Mouse (Mus musculus): Measurements from ENCODE around the gene Gm8871. TPM values are rescaled to one million over a fixed set of nuclear protein-coding genes. Genes with fewer than 3 reads are reported as not detected.
"Not testable (repeated sequence)": the region's sequence is repeated elsewhere in the genome, so short reads cannot be mapped to it uniquely, and the experiment has no call there.

Gm8871 gene
- not detected in 2 replicates for polyA plus RNA-seq (2014; fragmentation: Nextera tagmentation; extraction: Ambion mirVana)

DNA sequence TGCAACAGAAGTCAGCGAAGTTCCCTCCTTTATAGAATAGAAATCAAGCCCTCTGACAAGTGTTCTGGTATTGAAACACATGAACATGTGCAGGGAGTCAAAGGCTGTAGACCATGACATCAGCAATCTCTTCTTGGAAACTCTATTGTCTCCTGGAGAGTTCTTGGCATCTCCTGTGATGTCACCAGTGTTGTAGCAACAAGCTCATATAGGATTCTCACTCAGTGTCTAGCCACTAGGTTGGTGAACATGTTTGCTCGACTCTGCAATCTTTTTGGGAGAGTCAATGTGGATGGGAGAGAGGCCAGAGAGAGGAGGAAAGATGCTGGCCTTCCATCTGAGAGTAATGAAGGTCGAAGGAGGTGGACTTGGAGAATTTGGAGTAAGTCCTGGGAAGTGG, at the start of gene Gm8871, which contains the start of gene Gm8857:
TSS of gene Gm8871 (plus strand) at position 301 of the 400 bp plus-strand sequence.
TSS of gene Gm8857 (plus strand) at position 303 of the 400 bp plus-strand sequence.
- ATAC-seq (replicated peaks; ENCODE audit: low FRiP score), result not testable (repeated sequence)

DNA sequence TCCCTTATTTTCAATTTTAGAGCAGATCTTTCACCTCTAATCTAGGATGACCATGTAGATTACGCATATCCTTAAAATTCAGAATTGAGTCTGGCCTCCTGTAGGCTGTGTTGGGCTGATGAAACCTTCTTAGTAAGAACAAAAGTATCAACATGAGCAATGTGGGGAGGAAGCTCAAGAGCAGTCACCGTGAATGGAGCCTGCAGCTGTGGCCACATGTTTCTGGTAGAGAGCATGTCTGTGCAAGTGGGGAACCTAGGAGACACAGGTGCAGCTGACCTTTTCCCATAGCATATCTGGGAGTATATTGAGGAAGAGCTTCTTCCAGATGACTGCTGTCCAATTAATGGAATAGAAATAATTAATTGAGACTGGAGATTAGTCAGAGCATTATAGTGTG, 5.9 kb downstream of the Gm8871 start:
- not testable (repeated sequence) for DNase-seq (ENCODE audit: low spot score); H3K27ac ChIP-seq (ENCODE audit: low read depth, low read length); H3K36me3 ChIP-seq (ENCODE audit: control insufficient read depth, insufficient read depth, low read length); H3K27me3 ChIP-seq (ENCODE audit: control insufficient read depth, insufficient read depth, low read length); H3K4me1 ChIP-seq (replicated peaks; ENCODE audit: control insufficient read depth, insufficient read depth, low read length); H3K9ac ChIP-seq (ENCODE audit: low read length); ATAC-seq (replicated peaks; ENCODE audit: low FRiP score); H3K4me3 ChIP-seq (ENCODE audit: low read depth, low read length); H3K9me3 ChIP-seq (ENCODE audit: control insufficient read depth, low read length); H3K4me2 ChIP-seq (ENCODE audit: low read depth, low read length, severe bottlenecking)
- 100% methylated on average over 2 of the region's 2 CpGs for WGBS

More for the DNA sequence above, at the start of gene Gm8871, which contains the start of gene Gm8857:
- H3K27me3 ChIP-seq (ENCODE audit: control insufficient read depth, insufficient read depth, low read length); H3K36me3 ChIP-seq (ENCODE audit: control insufficient read depth, insufficient read depth, low read length); H3K9ac ChIP-seq (ENCODE audit: low read length); H3K27ac ChIP-seq (ENCODE audit: low read depth, low read length); H3K4me1 ChIP-seq (replicated peaks; ENCODE audit: control insufficient read depth, insufficient read depth, low read length); H3K9me3 ChIP-seq (ENCODE audit: control insufficient read depth, low read length); H3K4me2 ChIP-seq (ENCODE audit: low read depth, low read length, severe bottlenecking); DNase-seq (ENCODE audit: low spot score); H3K4me3 ChIP-seq (ENCODE audit: low read depth, low read length): not testable (repeated sequence)
- 62% methylated on average over 1 of the region's 3 CpGs for WGBS

DNA sequence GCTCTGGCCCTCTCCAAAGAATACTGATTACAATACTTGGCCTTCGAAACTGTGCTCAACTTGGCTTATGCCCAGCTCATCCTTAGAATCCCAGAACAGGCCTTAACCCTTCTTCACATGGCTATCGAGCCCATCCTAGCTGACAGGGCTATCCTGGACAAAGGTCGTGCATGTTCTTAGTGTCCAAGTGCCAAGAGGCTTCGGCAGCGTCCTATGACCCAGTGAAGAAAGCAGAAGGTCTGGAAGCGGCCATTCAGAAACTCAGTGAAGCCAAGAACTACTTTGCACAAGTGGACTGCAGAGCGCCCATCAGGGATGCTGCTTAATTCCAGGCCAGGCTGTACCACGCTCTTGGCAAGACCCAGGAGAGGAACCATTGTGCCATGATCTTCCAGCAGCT, 10.5 kb downstream of the Gm8871 start:
- H3K9me3 ChIP-seq (ENCODE audit: control insufficient read depth, low read length); DNase-seq (ENCODE audit: low spot score); ATAC-seq (replicated peaks; ENCODE audit: low FRiP score); H3K27me3 ChIP-seq (ENCODE audit: control insufficient read depth, insufficient read depth, low read length); H3K4me2 ChIP-seq (ENCODE audit: low read depth, low read length, severe bottlenecking); H3K4me1 ChIP-seq (replicated peaks; ENCODE audit: control insufficient read depth, insufficient read depth, low read length); H3K27ac ChIP-seq (ENCODE audit: low read depth, low read length); H3K9ac ChIP-seq (ENCODE audit: low read length); H3K4me3 ChIP-seq (ENCODE audit: low read depth, low read length); H3K36me3 ChIP-seq (ENCODE audit: control insufficient read depth, insufficient read depth, low read length): not testable (repeated sequence)
- 96% methylated on average over 4 of the region's 8 CpGs for WGBS

Other genes with a start within 250 kb of the Gm8871 start
- gene Gm8857, start within 50 bp of the Gm8871 start, polyA plus RNA-seq (2014; fragmentation: Nextera tagmentation; extraction: Ambion mirVana), result not detected in 2 replicates
- not detected in 2 replicates for gene Gm8879, start 179.8 kb downstream of the Gm8871 start, polyA plus RNA-seq (2014; fragmentation: Nextera tagmentation; extraction: Ambion mirVana)
- gene Gm5861, start 235.3 kb downstream of the Gm8871 start, polyA plus RNA-seq (2014; fragmentation: Nextera tagmentation; extraction: Ambion mirVana), result not detected in 2 replicates